In the genomic region with DNA sequence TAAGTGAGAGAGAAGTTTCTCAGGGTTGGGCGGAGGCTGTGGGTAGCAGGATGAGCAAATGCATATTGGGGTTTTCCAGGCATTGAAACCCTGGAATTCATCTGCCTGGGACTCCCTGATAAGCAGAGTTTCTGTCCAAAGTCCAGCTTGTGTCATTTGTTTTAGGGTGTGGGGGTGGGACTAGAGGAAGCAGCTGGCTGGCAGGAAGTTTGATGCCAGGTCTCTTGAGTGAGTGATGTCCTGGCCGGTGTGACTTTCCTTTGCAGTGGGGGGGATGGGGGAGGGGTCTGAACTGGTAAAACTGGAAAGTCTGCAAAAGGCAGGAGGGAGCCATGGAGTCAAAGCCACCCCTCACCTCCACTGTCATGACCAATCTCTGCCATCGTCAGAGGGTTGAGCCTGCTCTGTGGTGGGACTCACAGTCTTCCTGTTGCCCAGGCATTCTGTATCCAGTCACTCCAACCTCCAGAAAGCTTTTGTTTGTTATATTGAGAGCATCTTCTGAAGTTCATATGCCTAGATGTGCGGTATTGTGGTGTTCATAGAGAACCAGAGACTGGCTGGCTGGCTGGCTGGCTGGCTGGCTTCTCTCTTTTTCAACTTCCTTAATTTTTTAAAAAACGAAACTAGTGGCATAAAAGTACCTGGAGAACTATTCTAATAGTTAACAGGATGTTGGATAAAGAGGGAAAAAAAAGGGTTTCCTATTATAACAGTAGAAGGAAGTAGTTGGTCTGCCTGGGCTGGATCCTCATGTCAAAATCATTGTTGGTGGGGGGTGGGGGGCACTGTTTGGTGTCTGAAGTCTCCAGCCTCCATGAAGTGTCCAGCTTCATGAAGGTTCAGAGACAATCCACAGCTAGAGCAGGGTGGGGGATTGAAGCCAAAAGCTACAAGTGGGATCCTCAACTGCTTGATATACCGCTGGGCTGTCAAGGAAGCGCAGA, we compare ENCODE assay signal across 8 mouse cellular contexts. TPM values are rescaled to one million over a fixed set of nuclear protein-coding genes. Genes with fewer than 3 reads are reported as not detected.
DNase-seq lines count a peak whose midpoint lies in the region; ATAC-seq and TF ChIP-seq lines count a peak whose summit lies in the region.

No protein-coding gene starts in this region.

- peaks cover 46% of the 10 kb centered on the region; the same call in 1 of the 2 replicates for H3K79me2 ChIP-seq in liver, adult 2 months (ENCODE audit: control insufficient read depth, insufficient read depth, low read length)

- H3K36me3 ChIP-seq in heart, embryonic 14.5 days (ENCODE audit: control insufficient read depth, insufficient read depth, low read length): no peaks in the 10 kb centered on the region
- no peaks in the 10 kb centered on the region for H3K36me3 ChIP-seq in liver, adult 2 months (ENCODE audit: control insufficient read depth, insufficient read depth, low read length)
- no peaks in the 10 kb centered on the region for H3K36me3 ChIP-seq in stomach, embryonic 14.5 days (ENCODE audit: control insufficient read depth, insufficient read depth, low read length)

- H3K4me1 ChIP-seq in heart, embryonic 14.5 days (ENCODE audit: control insufficient read depth in 2 of 2, insufficient read depth in 2 of 2, low read length in 2 of 2): peaks cover 29 to 43% of the 10 kb centered on the region in 2 experiments
- peaks cover 30% of the 10 kb centered on the region for H3K4me1 ChIP-seq in liver, adult 2 months (ENCODE audit: control insufficient read depth, insufficient read depth, low read length)
- H3K4me1 ChIP-seq in stomach, embryonic 14.5 days (ENCODE audit: control insufficient read depth, insufficient read depth, low read length): peaks cover 20% of the 10 kb centered on the region

- no peak for DNase-seq in layer of hippocampus, adult 2 months (ENCODE audit: low spot score in 2 of 2)
- no peak for DNase-seq in layer of hippocampus, adult 11-12 months (ENCODE audit: low spot score)
- peak; percentile 90 for DNase-seq in liver, adult 2 months (ENCODE audit: extremely low read depth, low read depth, low spot score)
- DNase-seq in layer of hippocampus, adult 8-10 months (ENCODE audit: low spot score in 2 of 2): no peak
- DNase-seq in layer of hippocampus, postnatal 25 days (ENCODE audit: extremely low spot score in 1 of 2, low spot score in 1 of 2): no peak

- H3K27ac ChIP-seq in layer of hippocampus, adult 2 months: peak overlapping the region; percentile 36; the same call in 1 of the 2 replicates
- peak overlapping the region; percentile 81 to 84 for H3K27ac ChIP-seq in heart, embryonic 14.5 days (replicated peaks in 1 of 2; ENCODE audit: control insufficient read depth in 1 of 2, insufficient read depth in 1 of 2, low read depth in 2 of 2, low read length in 2 of 2)
- H3K27ac ChIP-seq in liver, adult 2 months (replicated peaks; ENCODE audit: insufficient read depth, low read depth, low read length): peak overlapping the region; percentile 89
- peak overlapping the region; percentile 64 for H3K27ac ChIP-seq in stomach, embryonic 14.5 days (ENCODE audit: low read length)

- no peak for TF ChIP-seq CTCF in layer of hippocampus, adult 2 months (conservative IDR thresholded peaks at IDR 0.05)
- no peak for TF ChIP-seq CTCF in liver, adult 2 months (IDR thresholded peaks at IDR 0.05; ENCODE audit: low read depth, low read length)

- H3K9ac ChIP-seq in heart, embryonic 14.5 days (ENCODE audit: low read length): peak overlapping the region; percentile 42; the same call in 1 of the 2 replicates
- H3K9ac ChIP-seq in liver, adult 2 months (ENCODE audit: low read depth, low read length): peak overlapping the region; percentile 54; the same call in 1 of the 2 replicates
- H3K9ac ChIP-seq in stomach, embryonic 14.5 days (replicated peaks; ENCODE audit: low read depth, low read length): no peak overlapping the region

- H3K4me2 ChIP-seq in heart, embryonic 14.5 days (ENCODE audit: low read length): peak overlapping the region; percentile 80
- peak overlapping the region; percentile 19 for H3K4me2 ChIP-seq in stomach, embryonic 14.5 days (replicated peaks; ENCODE audit: low read depth, low read length)

- H3K4me3 ChIP-seq in layer of hippocampus, adult 2 months: no peak overlapping the region
- peak overlapping the region in 1 of 2 experiments; percentile 5; a peak in 1 of 4 replicates for H3K4me3 ChIP-seq in heart, embryonic 14.5 days (ENCODE audit: control insufficient read depth in 1 of 2, insufficient read depth in 1 of 2, low read depth in 1 of 2, low read length in 2 of 2)
- no peak overlapping the region for H3K4me3 ChIP-seq in liver, adult 2 months (ENCODE audit: insufficient read depth, low read depth, low read length)
- H3K4me3 ChIP-seq in stomach, embryonic 14.5 days (ENCODE audit: low read depth, low read length): 0 out of 2 replicates have a peak overlapping the region, but pooled peaks have one; percentile 5

- 47% methylated on average over 7 of the region's 7 CpGs for WGBS in heart, embryonic 14.5 days
- 26% methylated on average over 7 of the region's 7 CpGs for WGBS in liver, adult 2 months
- 42% methylated on average over 7 of the region's 7 CpGs for WGBS in stomach, embryonic 14.5 days

- no peak for TF ChIP-seq POLR2A in liver, adult 2 months (IDR thresholded peaks at IDR 0.05; ENCODE audit: extremely low read depth, insufficient read depth, low read length)

- peaks cover 8% of the 10 kb centered on the region for H3K9me3 ChIP-seq in heart, embryonic 14.5 days (ENCODE audit: control insufficient read depth, low read length)
- H3K9me3 ChIP-seq in stomach, embryonic 14.5 days (ENCODE audit: control insufficient read depth, low read depth, low read length): 0 out of 2 replicates have a peak, but pooled peaks cover 4% of the 10 kb centered on the region

- H3K27me3 ChIP-seq in heart, embryonic 14.5 days (ENCODE audit: control insufficient read depth, insufficient read depth, low read length): no peaks in the 10 kb centered on the region
- no peaks in the 10 kb centered on the region for H3K27me3 ChIP-seq in liver, adult 2 months (ENCODE audit: control insufficient read depth, insufficient read depth, low read length)
- H3K27me3 ChIP-seq in stomach, embryonic 14.5 days (ENCODE audit: control insufficient read depth, insufficient read depth, low read length): no peaks in the 10 kb centered on the region

- peak; percentile 32; the same call in 1 of the 2 replicates for ATAC-seq in heart, embryonic 14.5 days (ENCODE audit: insufficient number of reproducible peaks, insufficient read depth, low FRiP score, low read depth)
- peak; percentile 72 for ATAC-seq in stomach, embryonic 14.5 days (ENCODE audit: insufficient number of reproducible peaks, insufficient read depth, low FRiP score, low read depth)
- no peak for ATAC-seq in inflammation-experienced regulatory T-cells, adult 6 months

RNA-seq across cellular contexts. Expression of a gene that starts 4.4 kb away (rescaled TPM):
- total RNA-seq in layer of hippocampus, adult 2 months (2021): 1 to 10 TPM; 5.7 to 6.9 TPM
- polyA plus RNA-seq in heart, embryonic 14.5 days (2014; fragmentation: Nextera tagmentation; extraction: Ambion mirVana): 70.9 and 74.7 TPM in 2 replicates
- 39.1 and 56.8 TPM in 2 replicates for total RNA-seq in liver, adult 2 months (2014; rRNA removed)
- 47.7 and 60.4 TPM in 2 replicates for polyA plus RNA-seq in liver, adult 2 months (2012; rRNA removed)
- polyA plus RNA-seq in stomach, embryonic 14.5 days (2014; fragmentation: Nextera tagmentation; extraction: Ambion mirVana): 119 and 127 TPM in 2 replicates
- 1 to 10 TPM in 1 of 3 experiments, under 1 TPM in 2; 0.32 to 1.0 (median 0.55) TPM for polyA plus RNA-seq in inflammation-experienced regulatory T-cells, adult 6 months (2017; shearing (Covaris generic))
- total RNA-seq in layer of hippocampus, adult 8-10 months (2022): 10 to 100 TPM in 2 of 4 experiments, 1 to 10 TPM in 2; 4.8 to 18.6 (median 11.1) TPM
- total RNA-seq in layer of hippocampus, postnatal 25 days (2021): 1 to 10 TPM; 4.7 to 5.1 TPM

RNA-seq across cellular contexts. Expression of a gene that starts 23.1 kb away (rescaled TPM):
- 1 to 10 TPM; 4.1 to 5.6 TPM for total RNA-seq in layer of hippocampus, adult 2 months (2021)
- polyA plus RNA-seq in heart, embryonic 14.5 days (2014; fragmentation: Nextera tagmentation; extraction: Ambion mirVana): 1.5 and 2.1 TPM in 2 replicates
- total RNA-seq in liver, adult 2 months (2014; rRNA removed): 26.6 and 27.8 TPM in 2 replicates
- polyA plus RNA-seq in liver, adult 2 months (2012; rRNA removed): 50.6 and 57.2 TPM in 2 replicates
- 3.0 and 3.1 TPM in 2 replicates for polyA plus RNA-seq in stomach, embryonic 14.5 days (2014; fragmentation: Nextera tagmentation; extraction: Ambion mirVana)
- 10 to 100 TPM in 2 of 3 experiments, 1 to 10 TPM in 1; 9.8 to 17.9 (median 12.6) TPM for polyA plus RNA-seq in inflammation-experienced regulatory T-cells, adult 6 months (2017; shearing (Covaris generic))
- 10 to 100 TPM in 1 of 4 experiments, 1 to 10 TPM in 3; 3.0 to 10.0 (median 4.6) TPM for total RNA-seq in layer of hippocampus, adult 8-10 months (2022)
- 1 to 10 TPM; 3.1 to 3.3 TPM for total RNA-seq in layer of hippocampus, postnatal 25 days (2021)

RNA-seq across cellular contexts. Expression of a gene that starts 30.6 kb away (rescaled TPM):
- 100 to 1,000 TPM; 126 to 128 TPM for total RNA-seq in layer of hippocampus, adult 2 months (2021)
- polyA plus RNA-seq in heart, embryonic 14.5 days (2014; fragmentation: Nextera tagmentation; extraction: Ambion mirVana): 46.7 and 58.5 TPM in 2 replicates
- 27.2 and 33.7 TPM in 2 replicates for total RNA-seq in liver, adult 2 months (2014; rRNA removed)
- 39.4 and 44.7 TPM in 2 replicates for polyA plus RNA-seq in liver, adult 2 months (2012; rRNA removed)
- 85.2 and 95.0 TPM in 2 replicates for polyA plus RNA-seq in stomach, embryonic 14.5 days (2014; fragmentation: Nextera tagmentation; extraction: Ambion mirVana)
- polyA plus RNA-seq in inflammation-experienced regulatory T-cells, adult 6 months (2017; shearing (Covaris generic)): 10 to 100 TPM; 46.9 to 62.6 (median 57.2) TPM
- 100 to 1,000 TPM; 110 to 142 (median 124) TPM for total RNA-seq in layer of hippocampus, adult 8-10 months (2022)
- total RNA-seq in layer of hippocampus, postnatal 25 days (2021): 100 to 1,000 TPM; 113 to 139 TPM

RNA-seq across cellular contexts. Expression of a gene that starts 53.0 kb away (rescaled TPM):
- total RNA-seq in layer of hippocampus, adult 2 months (2021): 1 to 10 TPM; 1.9 to 2.2 TPM
- polyA plus RNA-seq in heart, embryonic 14.5 days (2014; fragmentation: Nextera tagmentation; extraction: Ambion mirVana): 0.54 and 0.62 TPM in 2 replicates
- total RNA-seq in liver, adult 2 months (2014; rRNA removed): 2.4 and 2.8 TPM in 2 replicates
- polyA plus RNA-seq in liver, adult 2 months (2012; rRNA removed): 1.3 and 2.0 TPM in 2 replicates
- 0.67 and 1.3 TPM in 2 replicates for polyA plus RNA-seq in stomach, embryonic 14.5 days (2014; fragmentation: Nextera tagmentation; extraction: Ambion mirVana)
- 10 to 100 TPM; 73.5 to 84.6 (median 78.0) TPM for polyA plus RNA-seq in inflammation-experienced regulatory T-cells, adult 6 months (2017; shearing (Covaris generic))
- 1 to 10 TPM; 1.9 to 8.7 (median 4.9) TPM for total RNA-seq in layer of hippocampus, adult 8-10 months (2022)
- total RNA-seq in layer of hippocampus, postnatal 25 days (2021): 1 to 10 TPM; 1.8 to 2.0 TPM

Comparison
In these comparisons a context has a peak if more than half of its experiments do, and no peak if none do; other contexts are left out.
1. H3K27ac ChIP-seq: peak in every context shown above with its lines; median percentile 89 in liver, adult 2 months; 82 in heart, embryonic 14.5 days; 64 in stomach, embryonic 14.5 days; 36 in layer of hippocampus, adult 2 months.